Mouse (Mus musculus) ES-E14 (cell line): Measurements from ENCODE around the gene Tesc. TPM values are rescaled to one million over a fixed set of nuclear protein-coding genes. Genes with fewer than 3 reads are reported as not detected.

Source experiments
- DNase-seq: peaks from one replicate; pipeline ENCODE4 v3.0.0-alpha.2; 2013; ENCODE audit warnings: low read depth, low spot score
- H3K27ac ChIP-seq: 2 replicates; pipeline ENCODE4 v1.5.1; 2012; ENCODE audit warnings: low read depth, mild to moderate bottlenecking, low read length, moderate library complexity, mixed read lengths; ENCODE audit not compliant: poor library complexity, insufficient read depth, severe bottlenecking
- H3K36me3 ChIP-seq: 2 replicates; pipeline ENCODE4 v1.6.1; 2012; ENCODE audit warnings: mild to moderate bottlenecking, low read length, moderate library complexity, mixed read lengths; ENCODE audit not compliant: control insufficient read depth, poor library complexity, insufficient read depth, severe bottlenecking
- H3K4me1 ChIP-seq, 2 experiments: fragments of 150-350 bp in 1 of 2; sonication (generic) in 1 of 2; 2 replicates each; pipeline ENCODE4 v1.6.1; 2012; ENCODE audit warnings: low read length in 2 of 2, mild to moderate bottlenecking in 1 of 2, mixed read lengths in 1 of 2; ENCODE audit not compliant: control insufficient read depth in 2 of 2, insufficient read depth in 2 of 2, poor library complexity in 1 of 2
- H3K4me3 ChIP-seq, 2 experiments: fragments of 150-350 bp in 1 of 2; sonication (generic) in 1 of 2; 2 replicates each; pipeline ENCODE4 v1.5.1; 2012; ENCODE audit warnings: low read length in 2 of 2, low read depth in 1 of 2, mild to moderate bottlenecking in 1 of 2, mixed read lengths in 1 of 2; ENCODE audit not compliant: insufficient read depth in 1 of 2, poor library complexity in 1 of 2, severe bottlenecking in 1 of 2
- H3K9ac ChIP-seq: 2 replicates; pipeline ENCODE4 v1.6.1; 2012; ENCODE audit warnings: low read depth, mild to moderate bottlenecking, low read length, mixed read lengths; ENCODE audit not compliant: poor library complexity, insufficient read depth, severe bottlenecking
- H3K9me3 ChIP-seq: fragments of 150-350 bp; sonication (generic); 2 replicates; pipeline ENCODE4 v1.6.1; 2012; ENCODE audit warnings: low read depth, mild to moderate bottlenecking, low read length; ENCODE audit not compliant: control insufficient read depth, insufficient read depth
- CHD2 ChIP-seq: IDR thresholded peaks from 2 replicates; pipeline ENCODE4 v1.6.1; 2014; ENCODE audit warnings: mild to moderate bottlenecking, low read depth, low read length, inconsistent platforms
- HCFC1 ChIP-seq: IDR thresholded peaks from 2 replicates; pipeline ENCODE4 v1.6.1; 2012; ENCODE audit warnings: low read length, inconsistent platforms, borderline replicate concordance; ENCODE audit not compliant: insufficient read depth
- MAFK ChIP-seq: IDR thresholded peaks from 2 replicates; pipeline ENCODE4 v1.6.1; 2014; ENCODE audit warnings: mild to moderate bottlenecking, low read depth, low read length, inconsistent platforms; ENCODE audit not compliant: insufficient read depth
- ZC3H11A ChIP-seq: IDR thresholded peaks from 2 replicates; pipeline ENCODE4 v1.6.1; 2012; ENCODE audit warnings: low read depth, mild to moderate bottlenecking, inconsistent platforms, low read length, borderline replicate concordance
- ZNF384 ChIP-seq: IDR thresholded peaks from 2 replicates; pipeline ENCODE4 v1.6.1; 2012; ENCODE audit warnings: low read depth, low read length, inconsistent platforms
- in situ Hi-C, 2 experiments: fragments of 600-800 bp; cut with MboI; formaldehyde crosslinking; loops; one replicate each; pipeline ENCODE4 v1.15.1; 2025; ENCODE audit warnings: low sequenced_read_pairs in 2 of 2, inconsistent platforms in 1 of 2; ENCODE audit not compliant: unreplicated experiment in 2 of 2
- total RNA-seq: library from RNA; depleted of rRNA; stranded (reverse); fragments of 300-350 nt; gene quantifications from 2 replicates; pipeline ENCODE4 v1.2.3, GENCODE M21; 2012

Tesc gene
- total RNA-seq, 1 experiment: 3.1 TPM

GRCm38 (mm10) chr5:118057508-118058111, 30.1 kb downstream of the Tesc start:
- H3K4me1 ChIP-seq: peaks cover 0 to 10% of the 10 kb centered on the region in 2 experiments; a peak in 2 of 4 replicates
- no peak overlapping the region for H3K9ac ChIP-seq
- no peaks in the 10 kb centered on the region for H3K9me3 ChIP-seq
- H3K36me3 ChIP-seq: no peaks in the 10 kb centered on the region
- no peak overlapping the region for H3K27ac ChIP-seq
- no peak for DNase-seq
- TF ChIP-seq HCFC1: no peak
- in situ Hi-C loops: no loop called here
- no peak overlapping the region for H3K4me3 ChIP-seq

- in situ Hi-C loops: no loop called here
- no peak overlapping the region for H3K27ac ChIP-seq
- H3K4me1 ChIP-seq: peaks cover 0 to 8% of the 10 kb centered on the region in 2 experiments; a peak in 2 of 4 replicates
- H3K9me3 ChIP-seq: no peaks in the 10 kb centered on the region
- no peak overlapping the region for H3K9ac ChIP-seq
- H3K4me3 ChIP-seq: no peak overlapping the region
- TF ChIP-seq CHD2 (no peak), ZNF384 (no peak), HCFC1 (no peak), ZC3H11A (no peak), MAFK (no peak)
- DNase-seq: no peak
- no peaks in the 10 kb centered on the region for H3K36me3 ChIP-seq
These were observed 31.3 kb downstream of the Tesc start for GRCm38 (mm10) chr5:118058858-118059257.

DNA sequence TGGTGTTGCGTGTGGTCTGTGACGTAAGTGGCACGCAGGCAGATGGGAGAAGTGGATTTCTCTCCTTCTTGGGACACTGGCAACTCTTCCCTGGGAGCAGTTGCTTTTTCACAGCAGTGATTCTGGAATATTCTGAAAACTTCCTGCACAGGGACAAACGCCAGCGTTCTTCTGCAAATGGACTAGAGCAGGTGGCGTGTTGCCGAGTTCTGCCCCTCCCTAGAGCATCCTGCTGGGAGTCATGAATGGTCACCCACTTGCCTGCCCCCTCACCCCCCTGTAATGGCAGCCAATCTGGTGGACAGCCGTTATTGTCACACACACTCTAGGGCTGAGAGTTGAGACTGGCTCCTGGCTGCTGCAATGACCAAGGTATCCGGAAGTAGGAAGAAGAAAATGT, 32.1 kb downstream of the Tesc start:
- in situ Hi-C loops: no loop called here
- no peaks in the 10 kb centered on the region for H3K36me3 ChIP-seq
- DNase-seq: no peak
- TF ChIP-seq HCFC1: no peak
- TF ChIP-seq MAFK: no peak
- TF ChIP-seq ZNF384: no peak
- TF ChIP-seq CHD2: no peak
- TF ChIP-seq ZC3H11A: no peak
- no peak overlapping the region for H3K4me3 ChIP-seq
- H3K27ac ChIP-seq: no peak overlapping the region
- peaks cover 0 to 8% of the 10 kb centered on the region in 2 experiments; a peak in 2 of 4 replicates for H3K4me1 ChIP-seq
- H3K9ac ChIP-seq: no peak overlapping the region
- H3K9me3 ChIP-seq: no peaks in the 10 kb centered on the region

DNA sequence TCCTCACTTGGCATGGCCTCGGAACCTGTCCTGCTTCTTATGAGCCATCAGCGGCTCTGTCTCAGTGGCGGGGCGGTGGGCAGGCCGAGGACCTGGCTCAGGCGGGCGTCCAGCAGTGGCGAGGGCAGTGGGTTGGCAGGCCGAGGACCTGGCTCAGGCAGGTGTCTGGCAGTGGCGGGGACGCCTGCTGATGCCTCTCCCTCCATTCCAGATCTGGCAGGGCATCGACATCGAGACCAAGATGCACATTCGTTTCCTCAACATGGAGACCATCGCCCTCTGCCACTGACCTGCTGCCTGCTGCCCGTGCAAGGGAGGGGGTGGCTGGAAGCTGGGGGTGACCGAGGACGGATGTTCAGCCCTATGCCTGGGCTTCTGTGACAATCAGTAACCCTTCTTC, 33.8 kb downstream of the Tesc start:
- H3K4me1 ChIP-seq: peaks cover 0 to 8% of the 10 kb centered on the region in 2 experiments; a peak in 2 of 4 replicates
- TF ChIP-seq HCFC1 (no peak), ZC3H11A (no peak), MAFK (no peak), CHD2 (no peak), ZNF384 (no peak)
- no peaks in the 10 kb centered on the region for H3K9me3 ChIP-seq
- no peak overlapping the region for H3K9ac ChIP-seq
- H3K4me3 ChIP-seq: no peak overlapping the region
- H3K36me3 ChIP-seq: peaks cover 2% of the 10 kb centered on the region; the same call in 1 of the 2 replicates
- no peak overlapping the region for H3K27ac ChIP-seq
- in situ Hi-C loops: no loop called here
- DNase-seq: no peak

- in situ Hi-C loops: no loop called here
- no peak for DNase-seq
- peaks cover 9% of the 10 kb centered on the region; the same call in 1 of the 2 replicates for H3K36me3 ChIP-seq
These were observed 35.7 kb downstream of the Tesc start for GRCm38 (mm10) chr5:118063181-118063621.

More at GRCm38 (mm10) chr5:118063181-118063621, 35.7 kb downstream of the Tesc start:
- peaks cover 0 to 3% of the 10 kb centered on the region in 2 experiments; a peak in 1 of 4 replicates for H3K4me1 ChIP-seq
- no peak overlapping the region for H3K4me3 ChIP-seq
- H3K27ac ChIP-seq: no peak overlapping the region
- no peaks in the 10 kb centered on the region for H3K9me3 ChIP-seq
- TF ChIP-seq ZC3H11A (no peak), MAFK (no peak), HCFC1 (no peak), ZNF384 (no peak), CHD2 (no peak)
- H3K9ac ChIP-seq: no peak overlapping the region
